Mouse (Mus musculus): ENCODE measurements around the gene Tmem107.

Tmem107 gene

DNA sequence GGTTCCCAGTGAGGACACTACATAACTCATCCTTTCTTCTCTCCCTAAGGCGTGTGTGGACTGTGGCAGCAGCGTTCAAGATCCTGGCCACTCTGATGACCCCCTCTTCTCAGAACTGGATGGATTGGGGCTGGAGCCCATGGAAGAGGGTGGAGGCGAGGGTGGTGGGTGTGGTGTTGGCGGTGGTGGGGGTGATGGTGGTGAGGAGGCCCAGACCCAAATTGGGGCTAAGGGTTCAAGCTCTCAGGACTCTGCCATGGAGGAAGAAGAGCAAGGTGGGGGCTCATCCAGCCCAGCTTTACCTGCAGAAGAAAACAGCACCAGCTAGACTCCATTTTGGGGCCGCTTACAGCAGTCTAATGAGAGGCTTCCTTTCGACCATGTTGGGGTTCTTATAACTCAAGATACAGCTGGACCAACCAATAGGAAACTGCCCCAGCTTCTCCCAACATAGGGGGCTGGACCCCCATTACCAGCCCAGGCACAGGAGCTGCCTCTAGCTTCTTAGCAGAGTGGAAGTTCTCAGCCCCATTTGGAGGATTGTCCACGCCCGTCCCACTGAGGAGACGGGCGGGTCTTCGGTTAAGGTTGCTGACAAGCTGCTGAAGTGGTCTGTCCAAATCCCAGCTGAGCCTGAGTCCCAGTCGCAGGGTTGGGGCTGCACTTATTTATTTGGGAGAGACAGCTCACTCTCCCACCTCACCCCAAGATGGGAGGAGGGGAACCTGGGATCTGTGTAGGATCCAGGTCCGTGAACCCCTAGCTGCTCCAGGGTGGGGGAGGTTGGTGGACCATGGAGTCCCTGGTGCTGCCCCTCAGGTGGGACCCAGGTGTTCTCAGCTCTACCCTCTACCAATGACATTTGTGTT, 38.7 kb downstream of the Tmem107 start:
- DNase-seq = no peak

DNA sequence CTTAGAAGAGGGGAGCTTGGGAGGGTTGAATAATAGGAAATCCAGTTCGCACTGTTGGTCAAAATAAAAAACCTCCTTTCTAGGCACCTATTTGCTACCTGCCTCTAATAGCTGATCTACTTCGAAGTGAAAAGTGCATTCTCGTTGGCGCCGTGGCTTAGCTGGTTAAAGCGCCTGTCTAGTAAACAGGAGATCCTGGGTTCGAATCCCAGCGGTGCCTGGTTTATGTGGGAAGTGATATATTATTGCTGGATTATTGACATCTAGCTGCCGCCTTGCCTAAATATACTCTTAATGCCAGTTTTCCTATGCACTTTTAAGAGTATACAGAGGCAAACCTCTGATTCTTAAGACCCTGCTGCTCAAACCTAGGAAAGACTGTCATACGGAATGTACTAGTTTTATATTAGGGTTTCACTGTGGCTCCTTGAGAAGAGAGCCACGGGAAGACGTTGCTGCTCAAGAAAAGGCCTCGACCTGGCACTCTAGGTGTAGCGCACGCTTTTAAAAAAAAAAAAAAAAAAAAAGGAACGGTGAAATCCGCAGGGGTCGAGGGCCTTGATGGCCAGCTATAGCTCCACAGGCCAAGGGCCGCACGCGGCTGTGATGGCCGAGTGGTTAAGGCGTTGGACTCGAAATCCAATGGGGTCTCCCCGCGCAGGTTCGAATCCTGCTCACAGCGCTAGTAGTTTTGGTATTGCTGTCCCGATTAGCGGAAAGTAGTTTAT, 39.9 kb downstream of the Tmem107 start:
- peak; percentile 91 for DNase-seq

DNA sequence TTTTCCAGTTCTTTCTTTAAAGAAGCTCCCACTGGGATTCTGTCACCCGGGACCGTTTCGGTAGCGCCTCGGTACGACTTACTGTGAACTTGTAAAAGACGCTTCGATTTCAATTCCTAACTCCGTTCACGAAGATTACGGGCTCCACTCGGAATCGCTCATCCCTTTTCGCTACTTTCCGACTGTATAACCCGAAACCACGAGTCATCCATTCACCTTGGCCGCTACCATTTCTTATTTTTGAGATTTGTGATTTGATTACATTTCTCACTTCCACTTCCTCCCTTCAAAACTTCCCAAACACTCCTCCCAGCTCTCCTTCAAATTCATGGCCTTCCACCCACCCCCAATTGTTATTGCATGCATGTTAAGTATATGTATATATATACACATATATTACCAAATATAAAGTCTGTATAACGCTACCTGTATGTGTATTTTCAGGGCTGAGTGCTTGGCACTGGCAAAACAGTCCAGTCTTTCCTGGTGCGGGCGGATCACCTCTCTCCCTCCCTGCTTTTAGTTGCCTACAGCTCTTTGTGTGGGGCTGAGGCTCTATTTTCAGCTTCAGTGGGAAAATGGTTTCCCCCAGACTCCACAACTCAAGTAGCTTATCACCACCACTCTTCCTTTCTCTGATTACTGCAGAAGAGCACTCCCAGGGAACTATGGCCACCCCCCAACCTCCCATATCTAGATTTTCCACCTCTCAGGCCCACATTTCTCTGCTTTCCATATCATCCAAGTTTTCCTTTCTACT, 40.6 kb downstream of the Tmem107 start:
- DNase-seq = no peak

DNA sequence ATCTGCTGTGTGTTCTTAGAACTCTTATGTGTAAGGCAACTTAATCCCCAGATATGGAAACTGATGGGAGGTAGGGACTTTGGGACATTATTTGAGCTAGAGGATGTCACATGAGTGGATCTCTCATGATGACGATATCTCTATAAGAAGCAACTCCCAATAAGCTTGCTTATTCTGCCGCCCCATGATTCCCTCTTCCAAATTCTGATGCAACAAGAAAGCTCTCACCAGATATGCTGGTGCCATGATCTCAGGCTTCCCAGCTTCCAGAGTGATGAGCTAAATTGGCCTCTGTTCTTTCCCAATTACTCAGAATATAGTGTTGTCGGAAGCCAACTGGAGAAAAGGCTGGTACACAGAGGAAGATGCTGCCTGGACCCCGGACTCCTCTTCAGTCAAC, 41.3 kb downstream of the Tmem107 start:
- DNase-seq = no peak

DNA sequence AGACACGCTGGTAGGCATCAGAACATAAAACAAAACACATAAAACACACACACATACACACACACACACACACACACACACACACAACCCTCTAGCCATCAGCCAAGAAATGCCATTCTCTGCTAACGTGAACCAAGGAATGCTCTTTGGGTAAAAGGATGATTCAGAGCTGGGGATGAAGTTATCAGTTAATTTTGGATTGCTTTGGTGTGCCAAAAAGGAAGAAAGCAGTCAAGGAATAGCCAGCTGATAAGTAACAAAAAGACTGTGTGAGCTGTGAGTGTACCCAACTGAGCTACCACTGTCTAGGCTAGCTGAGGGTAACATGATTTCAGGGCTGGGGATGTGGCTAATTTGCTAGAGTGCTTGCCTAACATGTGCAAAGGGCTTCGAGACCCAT, 43.4 kb downstream of the Tmem107 start:
- no peak for DNase-seq

DNA sequence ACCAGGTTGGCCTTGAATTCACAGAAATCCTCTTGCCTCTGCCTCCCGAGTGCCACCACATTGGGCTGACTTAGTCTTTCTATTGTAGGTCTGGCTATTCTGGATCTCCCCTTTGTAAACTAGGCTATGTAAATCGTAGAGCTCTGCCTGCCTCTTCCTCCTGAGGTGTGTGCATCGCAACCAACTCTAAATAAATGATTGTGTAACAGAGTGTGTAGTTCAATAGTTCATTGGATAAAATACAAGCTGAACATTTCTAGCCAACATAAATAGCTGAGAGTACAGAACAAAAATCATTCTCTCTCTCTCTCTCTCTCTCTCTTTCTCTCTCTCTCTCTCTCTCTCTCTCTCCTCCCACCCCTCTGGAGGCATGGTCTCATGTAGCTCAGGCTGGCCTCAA, 44.0 kb downstream of the Tmem107 start:
- no peak for DNase-seq

DNA sequence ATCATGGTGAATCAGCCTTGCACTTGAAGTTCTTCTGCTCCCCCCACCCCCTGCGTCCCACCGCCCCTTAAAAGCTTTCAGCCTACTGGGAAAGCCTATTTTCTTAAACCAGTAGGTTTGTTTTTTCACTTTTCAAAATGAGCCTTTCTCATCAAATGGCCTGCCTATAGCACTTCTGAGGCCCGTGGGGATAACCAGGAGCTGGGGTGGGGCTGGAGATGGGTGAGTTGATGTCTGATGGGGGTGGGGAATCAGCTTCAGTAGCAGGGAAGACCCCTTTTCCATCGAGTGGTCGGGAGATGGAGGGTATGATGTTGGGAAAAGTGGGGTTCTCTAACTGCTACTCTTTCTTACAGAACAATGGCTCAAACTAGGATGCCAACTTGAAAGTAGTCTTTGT, 46.2 kb downstream of the Tmem107 start:
- DNase-seq = no peak

DNA sequence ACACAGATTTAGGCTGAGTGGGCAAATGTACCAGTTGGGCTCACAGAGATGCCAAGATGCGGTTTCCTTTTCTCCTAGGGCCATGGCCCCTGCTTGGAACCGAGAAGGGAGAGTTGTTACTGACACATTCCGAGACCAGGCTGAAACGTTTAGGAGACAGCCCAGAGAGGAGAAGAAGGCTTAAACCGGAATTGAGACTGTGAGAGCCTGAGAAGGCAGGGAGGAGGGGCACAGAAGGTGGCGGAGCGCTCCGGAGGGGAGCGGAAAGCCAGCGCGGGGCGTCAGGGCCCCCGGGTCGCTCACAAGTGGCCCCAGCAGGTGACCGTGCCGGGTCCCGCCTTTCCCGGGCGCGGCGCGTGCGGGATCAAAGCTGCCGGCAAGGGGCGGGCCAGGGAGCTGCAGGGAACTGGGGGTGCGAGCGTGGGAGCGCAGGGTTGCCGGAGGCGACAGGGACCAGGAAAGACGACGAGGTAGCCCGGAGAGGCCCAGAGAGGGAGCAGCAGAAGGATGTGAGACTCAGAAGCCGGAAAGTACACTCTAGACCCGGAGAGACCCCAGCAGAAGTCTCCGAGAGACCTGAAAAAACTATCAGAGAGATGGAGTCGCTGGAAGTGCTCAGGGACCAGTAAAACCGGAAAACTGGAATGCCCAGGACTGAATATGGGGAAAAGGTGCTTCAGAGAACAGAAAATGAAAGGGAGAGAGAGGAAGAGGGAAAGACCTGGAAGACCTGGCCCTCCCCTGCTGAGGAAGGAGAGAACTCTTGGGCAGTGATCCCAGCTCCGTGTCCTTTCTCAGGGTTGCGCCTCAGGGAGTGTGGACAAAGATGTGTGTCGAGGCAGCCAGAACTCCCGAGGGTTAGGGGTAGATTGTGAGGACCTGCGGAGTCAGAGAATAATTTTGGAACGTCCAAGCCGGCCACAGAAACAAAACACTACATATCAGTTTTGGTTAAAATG, 47.4 kb downstream of the Tmem107 start:
- peak; percentile 80 for DNase-seq

DNA sequence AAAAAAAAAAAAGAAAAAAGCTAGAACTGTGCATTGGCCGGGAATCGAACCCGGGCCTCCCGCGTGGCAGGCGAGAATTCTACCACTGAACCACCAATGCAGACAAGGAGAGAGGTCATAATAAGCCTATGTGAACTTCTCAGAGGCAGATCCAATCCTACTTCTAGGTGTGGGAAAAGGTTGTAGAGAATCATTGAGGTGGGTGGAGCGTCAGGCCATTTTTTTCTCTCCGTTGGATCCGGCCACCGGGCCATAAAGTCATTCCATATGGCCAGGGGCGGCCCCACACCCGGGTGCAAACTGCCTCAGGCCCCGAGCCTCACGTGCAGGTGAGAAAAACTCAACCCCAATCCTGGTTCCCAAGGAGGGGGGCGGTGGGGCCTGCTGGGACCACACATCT, 48.2 kb downstream of the Tmem107 start:
- DNase-seq = peak; percentile 91

DNA sequence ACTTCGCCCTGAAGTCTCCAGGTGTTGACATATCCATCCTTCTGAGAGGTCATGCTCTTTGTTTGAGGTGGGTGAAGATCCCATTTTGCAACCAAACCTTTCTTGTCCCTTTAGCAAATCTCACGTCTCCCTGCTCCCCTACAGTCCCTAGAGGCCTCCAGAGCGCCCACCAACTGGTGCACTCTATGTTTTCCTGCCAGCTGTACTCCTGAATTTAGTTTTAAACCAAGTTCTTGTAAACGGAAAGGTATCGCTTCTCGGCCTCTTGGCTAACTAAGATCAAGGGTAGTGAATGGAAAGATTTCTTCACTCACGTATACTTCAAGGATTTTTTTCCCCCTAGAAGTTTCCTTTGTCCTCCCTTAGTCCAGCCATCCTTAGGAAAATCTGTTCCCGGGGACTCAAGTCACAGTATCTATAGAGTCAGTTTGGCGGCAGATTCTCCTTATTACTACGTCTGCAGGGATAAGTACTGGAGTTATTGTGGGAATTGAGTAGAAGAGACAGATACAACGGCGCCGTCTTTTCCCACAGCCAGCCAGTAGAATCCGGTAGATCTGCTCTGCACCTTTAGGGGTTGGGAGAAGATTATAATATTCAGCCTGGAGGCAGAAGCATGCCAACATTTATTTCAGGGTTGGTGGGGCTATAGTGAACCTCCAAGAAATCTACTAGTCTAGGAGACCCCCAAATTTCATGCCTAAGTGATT, 49.0 kb downstream of the Tmem107 start:
- DNase-seq = no peak

DNA sequence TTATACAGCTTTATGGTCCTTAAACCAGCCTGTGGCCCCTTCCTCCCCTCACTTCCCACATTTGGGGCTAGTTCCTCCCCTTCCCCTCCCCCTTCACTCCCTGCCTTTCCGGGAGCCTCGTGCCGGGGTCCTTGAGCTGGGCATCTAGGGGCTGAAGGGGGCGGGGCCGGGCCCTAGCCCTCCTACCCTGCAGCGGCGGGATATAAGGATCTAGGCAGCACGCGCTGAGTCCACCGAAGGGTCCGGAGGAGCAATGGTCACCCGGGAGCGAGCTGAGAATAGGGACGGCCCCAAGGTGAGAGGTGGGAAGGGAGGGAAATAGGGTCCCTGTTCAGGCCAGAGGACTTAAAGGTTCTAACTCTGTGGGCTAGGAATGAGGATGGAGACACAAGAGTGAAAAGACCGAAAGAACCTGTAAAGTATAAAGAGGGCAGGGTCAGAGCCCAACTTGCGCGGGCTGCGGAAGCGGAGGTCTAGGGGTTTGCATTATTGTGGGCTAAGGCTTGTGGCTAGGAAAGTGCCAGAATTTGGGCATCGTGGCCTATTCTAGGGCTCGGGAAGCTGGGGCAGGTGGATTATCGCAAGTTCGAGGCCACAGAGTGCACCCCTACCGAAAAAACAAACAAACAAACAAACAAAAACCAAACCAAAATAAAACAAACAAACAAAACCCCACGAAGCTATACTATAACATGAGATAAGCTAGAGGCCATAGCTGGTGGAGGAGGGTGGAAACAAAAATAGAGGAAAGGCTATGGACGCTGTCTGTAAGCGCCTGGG, 49.8 kb downstream of the Tmem107 start, which contains the start of gene Hes7:
TSS of gene Hes7 (plus strand) at position 184 of the 780 bp plus-strand sequence.
- DNase-seq = no peak

DNA sequence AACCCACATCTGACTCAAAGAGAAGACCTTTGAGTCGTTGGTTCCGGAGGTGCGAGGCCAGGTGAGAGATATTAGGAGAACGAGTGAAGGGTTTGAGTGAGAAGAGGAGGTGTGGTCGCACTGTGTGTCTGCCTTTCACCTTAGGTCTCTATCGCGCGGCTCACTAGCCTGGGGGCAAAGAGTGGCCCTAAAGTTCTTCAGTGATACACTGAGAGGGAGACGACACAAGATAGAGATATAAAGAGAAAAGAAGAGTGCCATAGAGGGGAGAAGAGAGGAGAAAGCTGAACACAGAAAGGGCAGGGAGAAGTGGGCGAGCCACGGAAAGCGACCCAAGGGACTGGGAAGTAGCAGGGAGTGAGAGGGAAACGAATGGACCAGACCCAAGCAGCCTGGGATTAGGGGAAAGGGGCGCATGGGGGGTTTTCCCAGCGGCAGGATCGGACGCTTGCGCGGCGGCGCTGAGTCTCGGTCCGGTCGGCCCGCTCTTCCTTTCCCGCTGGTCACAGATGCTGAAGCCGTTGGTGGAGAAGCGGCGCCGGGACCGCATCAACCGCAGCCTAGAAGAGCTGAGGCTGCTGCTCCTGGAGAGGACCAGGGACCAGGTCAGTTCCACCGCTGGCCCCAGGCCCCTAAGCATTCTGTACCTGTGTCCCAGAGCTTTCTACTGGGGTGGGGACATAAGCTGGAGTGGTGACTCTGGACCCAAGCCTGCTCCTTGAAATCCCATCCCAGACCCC, 50.6 kb downstream of the Tmem107 start:
- no peak for DNase-seq

DNA sequence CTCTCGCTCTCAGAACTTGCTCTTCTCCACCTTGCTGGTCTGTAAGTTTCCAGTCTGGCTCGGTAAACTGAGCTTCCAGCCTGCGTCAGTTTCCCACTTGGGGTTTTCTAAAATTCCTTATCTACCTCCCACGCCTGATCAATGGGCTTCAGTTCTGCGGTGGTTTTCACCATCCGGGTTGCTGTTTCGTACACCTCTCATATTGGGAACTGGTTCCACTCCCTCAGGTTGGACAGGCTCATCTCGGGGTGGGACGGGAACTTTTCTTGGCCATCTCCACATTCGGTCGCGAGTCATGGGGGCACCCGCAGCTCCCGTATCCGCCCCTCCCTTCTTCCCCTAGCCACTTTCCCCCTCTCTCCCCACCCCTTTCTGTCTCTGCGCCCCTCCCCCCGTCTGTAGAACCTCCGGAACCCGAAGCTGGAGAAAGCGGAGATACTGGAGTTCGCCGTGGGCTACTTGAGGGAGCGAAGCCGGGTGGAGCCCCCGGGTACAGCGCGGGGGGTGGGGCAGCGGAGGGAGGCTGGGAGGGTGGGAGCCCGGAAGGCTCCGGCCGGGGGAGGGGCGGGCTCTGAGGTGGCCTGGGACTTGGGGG, 51.2 kb downstream of the Tmem107 start:
- DNase-seq = no peak

DNA sequence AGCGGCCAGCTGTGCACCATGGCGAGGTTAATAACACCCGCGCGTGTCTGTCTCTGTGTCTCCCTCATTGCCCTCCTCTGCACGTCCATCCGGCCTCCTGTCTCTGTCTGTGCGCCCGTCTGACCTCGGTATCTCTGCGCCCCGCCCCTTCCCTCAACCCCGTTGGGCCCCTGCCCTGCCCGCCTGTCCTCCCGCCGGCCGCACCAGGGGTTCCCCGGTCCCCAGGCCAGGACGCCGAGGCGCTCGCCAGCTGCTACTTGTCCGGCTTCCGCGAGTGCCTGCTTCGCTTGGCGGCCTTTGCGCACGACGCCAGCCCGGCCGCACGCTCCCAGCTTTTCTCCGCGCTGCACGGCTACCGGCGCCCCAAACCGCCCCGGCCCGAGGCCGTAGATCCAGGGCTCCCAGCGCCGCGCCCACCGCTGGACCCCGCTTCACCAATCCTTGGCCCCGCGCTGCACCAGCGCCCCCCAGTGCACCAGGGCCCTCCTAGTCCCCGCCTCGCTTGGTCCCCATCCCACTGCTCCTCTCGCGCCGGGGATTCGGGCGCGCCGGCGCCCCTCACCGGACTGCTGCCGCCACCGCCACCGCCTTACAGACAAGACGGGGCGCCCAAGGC, 51.8 kb downstream of the Tmem107 start, which contains the start of gene 9130213A22Rik:
TSS of gene 9130213A22Rik (minus strand) at position 254 of the 616 bp plus-strand sequence.
- DNase-seq = peak; percentile 84
